Mouse (Mus musculus) stomach, embryonic 16.5 days (tissue): Measurements from ENCODE around the gene Klhl29. TPM values are rescaled to one million over a fixed set of nuclear protein-coding genes. Genes with fewer than 3 reads are reported as not detected.
A peak's percentile ranks its signal among the peaks of the same experiment; 100 is the strongest.

Source experiments
- ATAC-seq: fragments of 200-750 bp; cut with Nextera tagmentation; 2 replicates; pipeline ENCODE4 v1.8.0; 2017; ENCODE audit warnings: moderate number of reproducible peaks, moderate TSS enrichment; ENCODE audit not compliant: insufficient read depth, low FRiP score
- H3K27ac ChIP-seq: fragments of 300-500 bp; sonication (generic); 2 replicates; pipeline ENCODE4 v1.5.1; 2014; ENCODE audit warnings: low read length
- H3K27me3 ChIP-seq: fragments of 300-500 bp; sonication (generic); 2 replicates; pipeline ENCODE4 v1.6.1; 2014; ENCODE audit warnings: low read length, control low read depth, mixed read lengths; ENCODE audit not compliant: control insufficient read depth, insufficient read depth
- H3K36me3 ChIP-seq: fragments of 300-500 bp; sonication (generic); 2 replicates; pipeline ENCODE4 v1.6.1; 2014; ENCODE audit warnings: low read length; ENCODE audit not compliant: control insufficient read depth, insufficient read depth
- H3K4me1 ChIP-seq: fragments of 300-500 bp; sonication (generic); 2 replicates; pipeline ENCODE4 v1.6.1; 2014; ENCODE audit warnings: low read length, control low read depth, mixed read lengths; ENCODE audit not compliant: control insufficient read depth, insufficient read depth
- H3K4me2 ChIP-seq: fragments of 300-500 bp; sonication (generic); 2 replicates; pipeline ENCODE4 v1.6.1; 2014; ENCODE audit warnings: low read depth, low read length, mixed read lengths
- H3K4me3 ChIP-seq: fragments of 300-500 bp; sonication (generic); replicated peaks from 2 replicates; pipeline ENCODE4 v1.5.1; 2014; ENCODE audit warnings: mild to moderate bottlenecking, low read length
- H3K9ac ChIP-seq: fragments of 300-500 bp; sonication (generic); 2 replicates; pipeline ENCODE4 v1.6.1; 2014; ENCODE audit warnings: low read length
- H3K9me3 ChIP-seq: fragments of 300-500 bp; sonication (generic); replicated peaks from 2 replicates; pipeline ENCODE4 v1.6.1; 2016; ENCODE audit warnings: low read length, control low read depth; ENCODE audit not compliant: control insufficient read depth
- WGBS: fragments of 180-500 bp; shearing (Covaris S2); extraction: QIAGEN DNeasy Blood & Tissue Kit; methylation state at CpG from one replicate; pipeline ENCODE4 v1.1.7; 2014; 5-methylcytosine and 5-hydroxymethylcytosine counted together
- polyA plus RNA-seq: library from polyadenylated mRNA; unstranded; fragments of >200 nt; fragmentation: Nextera tagmentation; extraction: Ambion mirVana; gene quantifications from 2 replicates; pipeline ENCODE4 v1.2.1, GENCODE M21; 2015

The Klhl29 gene
- 0.76 and 0.81 TPM in 2 replicates for polyA plus RNA-seq

DNA sequence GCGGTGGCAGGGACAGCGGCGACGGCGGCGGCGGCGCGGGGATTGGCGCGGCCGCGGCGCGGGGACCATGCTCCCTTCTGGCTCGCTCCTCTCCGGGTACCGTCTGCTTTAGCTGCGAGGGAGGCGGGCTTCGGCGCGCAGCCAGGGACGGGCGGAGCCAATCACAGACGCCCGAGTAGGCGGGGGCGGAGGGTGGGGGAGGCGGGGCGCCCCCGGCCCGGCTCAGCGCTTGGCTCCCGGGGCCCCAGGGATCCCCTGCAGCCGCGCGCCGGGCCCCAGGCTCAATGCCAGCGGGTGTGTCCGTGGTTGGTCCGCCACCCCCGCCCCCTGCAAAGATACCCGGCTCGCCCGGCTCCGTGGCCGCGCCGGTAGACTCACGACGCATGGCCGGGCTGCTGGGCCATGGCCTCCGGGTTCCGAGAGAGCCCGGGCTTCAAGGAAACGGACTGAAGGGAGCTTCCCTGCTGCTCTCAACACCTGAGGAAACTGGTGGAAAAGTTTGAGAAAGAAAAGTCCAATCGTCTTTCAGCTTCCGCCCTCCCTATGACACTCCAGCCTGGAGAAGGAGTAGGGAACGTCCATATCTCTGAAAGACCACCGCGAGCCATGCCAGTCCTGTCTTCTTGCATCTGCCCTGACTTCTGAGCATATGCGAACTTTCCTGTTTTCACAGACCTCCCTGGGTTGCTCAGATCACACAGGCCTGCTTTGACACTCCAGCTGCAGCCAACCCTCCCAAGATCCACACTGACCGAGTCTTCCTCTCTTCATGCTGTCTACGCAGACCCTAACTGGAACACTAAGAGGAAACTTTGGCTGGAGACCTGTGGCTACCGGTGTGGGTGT lies at the start of gene Klhl29:
Gene Klhl29, minus strand, starts transcription at position 67 of the 846 bp plus-strand sequence.
- H3K4me2 ChIP-seq, result peak within 1 kb of the TSS; percentile 96
- no peaks in the 10 kb centered on the region for H3K36me3 ChIP-seq
- peaks cover 7% of the 10 kb centered on the region for H3K4me1 ChIP-seq
- H3K27ac ChIP-seq, result peak within 1 kb of the TSS; percentile 79
- H3K9ac ChIP-seq, result peak within 1 kb of the TSS; percentile 86
- peak within 1 kb of the TSS; percentile 86 for H3K4me3 ChIP-seq
- 1% methylated on average over 61 of the region's 66 CpGs for whole genome bisulfite sequencing
- H3K9me3 ChIP-seq, result no peaks in the 10 kb centered on the region
- ATAC-seq, result peak; percentile 94
- peaks cover 9% of the 10 kb centered on the region; the same call in 1 of the 2 replicates for H3K27me3 ChIP-seq

DNA sequence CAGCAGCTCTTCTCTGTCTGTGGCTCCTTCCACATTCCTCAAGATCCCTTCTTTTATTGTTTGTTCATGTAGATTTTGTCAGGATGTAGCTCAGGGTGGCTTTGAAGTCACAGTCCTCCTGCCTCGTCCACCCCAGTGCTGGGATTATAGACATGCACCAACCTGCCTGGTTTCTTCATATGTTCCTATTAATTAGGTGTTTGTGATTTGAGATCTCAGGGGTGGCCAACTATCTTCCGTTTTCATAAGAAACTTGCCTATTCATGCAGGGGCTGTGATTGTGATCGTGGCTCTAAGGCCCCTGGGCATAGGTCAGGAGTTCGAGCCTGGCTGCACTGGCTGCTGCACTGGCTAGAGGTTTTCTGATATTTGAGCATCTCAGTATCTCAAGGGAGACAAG lies 49.8 kb upstream of the Klhl29 start:
- Histone ChIP-seq H3K27me3 (no peaks in the 10 kb centered on the region), H3K4me3 (no peak overlapping the region), H3K9ac (no peak overlapping the region), H3K4me2 (no peak overlapping the region), H3K36me3 (no peaks in the 10 kb centered on the region), H3K4me1 (no peaks in the 10 kb centered on the region), H3K27ac (no peak overlapping the region), H3K9me3 (no peaks in the 10 kb centered on the region)
- no peak for ATAC-seq
- WGBS, result 71% methylated on average over 4 of the region's 4 CpGs

DNA sequence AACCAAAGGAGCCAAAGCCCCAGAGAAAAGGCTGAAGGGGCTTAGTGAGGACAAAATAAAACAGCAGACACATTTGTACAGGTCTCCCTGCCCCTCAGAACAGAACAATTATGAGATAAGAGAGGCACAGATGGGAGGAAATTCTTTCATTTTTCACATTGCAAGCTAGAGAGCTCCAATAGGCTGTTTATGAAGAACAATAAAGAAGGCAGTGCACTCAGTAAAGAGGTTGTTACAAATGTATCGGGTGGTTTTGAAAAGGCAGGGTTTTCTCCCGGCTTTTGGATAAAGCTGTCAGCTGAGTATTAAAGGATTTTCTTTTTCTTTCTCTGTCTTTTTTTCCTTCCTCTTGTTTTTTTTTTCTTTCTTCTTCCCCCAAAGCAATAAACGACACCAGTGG lies 40.3 kb upstream of the Klhl29 start:
- 22% methylated on average over 3 of the region's 3 CpGs for whole genome bisulfite sequencing
- Histone ChIP-seq H3K9ac (no peak overlapping the region), H3K36me3 (no peaks in the 10 kb centered on the region), H3K4me1 (no peaks in the 10 kb centered on the region), H3K9me3 (no peaks in the 10 kb centered on the region), H3K4me2 (no peak overlapping the region), H3K27ac (no peak overlapping the region), H3K27me3 (no peaks in the 10 kb centered on the region), H3K4me3 (no peak overlapping the region)
- ATAC-seq, result no peak

DNA sequence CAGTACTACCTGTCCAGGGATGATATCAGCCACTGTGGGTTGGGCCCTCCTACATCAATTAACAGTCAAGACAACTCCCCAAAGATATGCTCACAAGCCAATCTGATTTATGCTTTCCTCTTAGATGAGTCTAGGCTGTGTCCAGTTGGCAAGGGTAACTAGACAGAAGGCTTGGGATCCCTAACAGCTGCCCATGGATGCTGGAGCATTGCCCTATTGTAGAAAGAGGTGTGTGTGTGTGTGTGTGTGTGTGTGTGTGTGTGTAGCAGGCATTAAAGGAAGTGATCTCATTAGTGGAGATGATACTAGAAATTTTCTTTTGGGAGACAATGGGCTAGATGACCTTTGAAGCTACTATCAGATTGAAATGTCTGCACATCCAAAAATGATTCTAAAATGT lies 38.5 kb upstream of the Klhl29 start:
- Histone ChIP-seq H3K4me2 (no peak overlapping the region), H3K27me3 (no peaks in the 10 kb centered on the region), H3K9ac (no peak overlapping the region), H3K9me3 (no peaks in the 10 kb centered on the region), H3K27ac (no peak overlapping the region), H3K36me3 (no peaks in the 10 kb centered on the region), H3K4me1 (no peaks in the 10 kb centered on the region), H3K4me3 (no peak overlapping the region)
- no peak for ATAC-seq

DNA sequence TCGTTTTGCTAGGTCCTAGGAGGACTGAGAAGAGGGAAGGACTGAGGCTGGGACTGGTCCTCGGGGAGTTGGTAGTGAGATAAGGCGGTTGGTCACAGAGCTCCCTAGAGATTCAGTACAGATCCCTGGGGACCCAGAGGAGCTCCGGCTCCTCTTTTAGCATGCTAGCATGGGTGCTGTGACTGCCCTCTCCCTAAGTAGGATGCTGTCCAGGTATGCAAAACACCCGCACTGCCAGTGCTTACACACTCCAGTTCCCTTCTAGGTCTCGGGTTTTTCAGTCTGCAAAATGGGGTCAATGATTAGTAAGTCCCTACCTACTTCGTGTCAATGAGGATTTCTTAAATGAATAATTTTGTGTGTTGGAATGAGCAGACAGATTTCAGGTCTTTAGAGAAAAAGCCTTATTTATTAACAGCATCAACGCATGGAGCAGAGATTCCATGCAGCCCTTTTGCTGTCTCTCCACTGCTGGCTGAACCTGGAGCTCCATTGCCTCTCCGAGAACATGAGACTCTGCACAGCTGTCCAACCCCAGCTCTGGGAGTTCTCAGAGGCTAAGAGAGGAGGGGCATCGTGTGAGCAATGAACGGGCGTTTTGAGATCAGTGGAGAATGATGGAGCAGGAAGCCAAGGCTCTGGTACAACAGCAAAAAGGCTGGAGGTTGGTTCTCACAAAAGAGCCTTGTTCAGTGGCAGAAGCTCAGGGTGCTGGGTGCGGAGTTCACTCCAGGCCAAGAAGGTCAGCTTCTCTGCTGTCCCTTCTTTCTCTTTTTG lies 36.5 kb upstream of the Klhl29 start:
- no peaks in the 10 kb centered on the region for H3K36me3 ChIP-seq
- no peaks in the 10 kb centered on the region for H3K4me1 ChIP-seq
- no peak overlapping the region for H3K27ac ChIP-seq
- WGBS, result 59% methylated on average over 13 of the region's 13 CpGs
- no peaks in the 10 kb centered on the region for H3K27me3 ChIP-seq
- no peak overlapping the region for H3K4me3 ChIP-seq
- no peak overlapping the region for H3K4me2 ChIP-seq
- H3K9ac ChIP-seq, result no peak overlapping the region
- no peaks in the 10 kb centered on the region for H3K9me3 ChIP-seq
- ATAC-seq, result 0 out of 2 replicates have a peak, but pooled peaks have one; percentile 32

DNA sequence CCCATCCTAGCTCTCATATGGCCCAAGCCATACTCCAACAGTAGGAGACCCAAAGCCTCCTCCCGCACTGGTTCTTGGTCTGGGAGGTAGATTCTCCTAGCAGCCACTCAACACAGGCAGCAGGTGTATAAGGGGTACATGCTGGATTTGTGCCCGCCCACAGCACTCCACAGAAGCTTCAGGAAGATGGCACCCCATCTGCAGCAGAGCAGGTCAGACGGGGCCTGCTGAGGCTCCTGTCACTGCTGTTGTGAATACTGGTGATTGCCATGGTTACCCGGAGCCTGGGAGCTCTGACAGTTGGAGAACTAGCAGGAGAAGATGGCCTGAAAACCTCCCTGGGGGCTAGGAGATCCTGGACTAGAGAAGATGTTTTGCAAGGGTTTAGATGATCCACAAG lies 35.9 kb upstream of the Klhl29 start:
- no peaks in the 10 kb centered on the region for H3K36me3 ChIP-seq
- 86% methylated on average over 4 of the region's 4 CpGs for WGBS

DNA sequence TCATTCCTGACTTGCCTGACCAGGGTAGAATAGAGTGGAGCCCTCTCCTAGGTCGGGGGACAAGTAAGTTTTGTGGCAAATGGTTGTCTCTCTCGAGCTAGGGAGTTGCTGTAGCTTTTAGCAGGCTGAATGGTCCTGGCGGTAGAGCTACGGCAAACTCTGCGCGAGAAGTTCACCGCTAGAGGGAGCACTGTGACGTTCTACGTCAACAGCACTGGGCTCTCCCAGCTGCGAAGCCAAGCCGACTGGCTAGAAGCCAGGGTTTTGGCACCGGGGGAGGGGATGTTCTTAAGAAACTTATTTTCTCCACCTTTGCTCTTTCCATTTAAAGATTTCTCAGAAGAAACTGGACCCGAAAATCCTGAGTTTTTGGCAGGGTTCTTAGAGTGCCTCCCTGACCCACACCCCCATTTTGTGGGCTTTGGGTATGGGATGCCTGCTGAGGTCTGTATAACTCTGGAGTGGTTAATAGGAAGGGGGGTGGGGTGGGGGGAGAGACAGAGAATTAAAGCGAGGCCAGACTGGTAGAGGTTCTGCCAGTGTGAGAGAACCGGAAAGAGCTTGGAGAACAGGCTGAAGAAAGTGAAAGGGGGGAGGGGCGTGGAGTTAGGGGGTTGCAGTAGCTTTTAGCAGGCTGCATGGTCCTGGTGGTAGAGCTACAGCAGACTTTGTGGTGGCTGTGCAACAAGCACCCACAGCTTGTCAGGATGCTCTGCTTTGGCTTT lies 35.1 kb upstream of the Klhl29 start:
- Histone ChIP-seq H3K27ac (no peak overlapping the region), H3K9ac (no peak overlapping the region), H3K9me3 (no peaks in the 10 kb centered on the region), H3K4me2 (peak overlapping the region; percentile 50), H3K4me3 (peak overlapping the region; percentile 24; the same call in 1 of the 2 replicates), H3K36me3 (no peaks in the 10 kb centered on the region), H3K27me3 (no peaks in the 10 kb centered on the region), H3K4me1 (no peaks in the 10 kb centered on the region)
- peak; percentile 86 for ATAC-seq
- 9% methylated on average over 16 of the region's 16 CpGs for WGBS

More for the DNA sequence above, 35.9 kb upstream of the Klhl29 start:
- ATAC-seq, result no peak
- Histone ChIP-seq H3K4me3 (no peak overlapping the region), H3K9me3 (no peaks in the 10 kb centered on the region), H3K4me2 (no peak overlapping the region), H3K27ac (no peak overlapping the region), H3K27me3 (no peaks in the 10 kb centered on the region), H3K4me1 (no peaks in the 10 kb centered on the region), H3K9ac (no peak overlapping the region)

DNA sequence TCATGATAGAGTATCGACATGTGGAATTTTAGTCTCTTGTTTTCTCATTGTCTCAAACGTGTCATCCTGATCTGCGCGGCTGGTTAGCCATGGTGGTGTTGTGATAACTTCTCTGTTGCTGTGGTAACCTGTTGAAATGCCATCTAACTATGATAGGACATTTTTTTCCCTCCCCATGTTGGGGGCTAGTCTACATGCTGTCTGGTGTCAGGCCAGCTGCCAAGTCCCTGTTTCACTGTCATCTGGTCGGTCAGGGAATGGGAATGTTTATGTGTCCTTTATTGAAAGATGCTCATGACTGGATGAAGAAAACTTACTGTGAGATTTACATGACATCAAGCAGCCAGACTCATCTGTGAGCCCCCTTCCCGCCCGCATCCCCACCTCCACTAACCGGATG lies 31.7 kb upstream of the Klhl29 start:
- H3K27me3 ChIP-seq, result no peaks in the 10 kb centered on the region
- no peaks in the 10 kb centered on the region for H3K9me3 ChIP-seq
- H3K4me3 ChIP-seq, result no peak overlapping the region
- no peak overlapping the region for H3K4me2 ChIP-seq
- 72% methylated on average over 8 of the region's 8 CpGs for WGBS
- H3K4me1 ChIP-seq, result no peaks in the 10 kb centered on the region
- no peaks in the 10 kb centered on the region for H3K36me3 ChIP-seq
- no peak overlapping the region for H3K9ac ChIP-seq
- no peak for ATAC-seq
- no peak overlapping the region for H3K27ac ChIP-seq
